Mouse (Mus musculus): ENCODE data around the gene Gm13030. TPM values are rescaled to one million over a fixed set of nuclear protein-coding genes. Genes with fewer than 3 reads are reported as not detected.
A peak's percentile ranks its signal among the peaks of the same experiment; 100 is the strongest.
"Not testable (repeated sequence)": the region's sequence is repeated elsewhere in the genome, so short reads cannot be mapped to it uniquely, and the experiment has no call there.

Gm13030 gene
- polyA plus RNA-seq, 1 experiment, result not detected

DNA sequence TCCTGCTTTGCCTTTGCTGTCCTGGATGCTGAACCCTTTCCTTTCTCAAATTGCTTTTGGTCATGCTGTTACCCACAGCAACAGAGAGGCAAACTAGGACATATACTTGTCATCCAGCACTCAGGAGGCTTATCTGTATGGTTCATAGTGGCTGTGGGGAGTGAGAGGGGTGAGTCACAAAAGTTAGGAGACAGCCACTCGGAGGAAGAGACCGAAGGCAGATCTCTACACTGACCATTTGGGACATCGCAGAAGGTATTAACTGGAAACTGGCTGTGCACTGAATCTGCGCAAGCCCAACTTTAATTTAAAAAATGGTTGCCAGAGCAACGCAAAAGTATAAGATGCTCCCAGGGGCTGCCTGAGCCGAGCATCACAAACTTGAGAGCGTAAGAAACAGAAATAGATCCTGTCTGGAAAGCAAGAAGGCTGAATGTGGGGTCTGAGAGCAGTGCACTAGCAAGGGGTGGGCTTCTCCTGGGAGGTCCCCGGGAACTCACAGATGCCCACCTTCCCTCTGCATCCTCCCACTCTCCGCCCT lies 18.6 kb downstream of the Gm13030 start:
- Histone ChIP-seq H3K27ac (ENCODE audit: insufficient read depth, low read length) (peak overlapping the region; percentile 50), H3K4me1 (ENCODE audit: control insufficient read depth, insufficient read depth, low read length) (peaks cover 8% of the 10 kb centered on the region), H3K4me3 (ENCODE audit: insufficient read depth, low read length) (no peak overlapping the region)
- TF ChIP-seq POLR2A (IDR thresholded peaks at IDR 0.05; ENCODE audit: extremely low read depth, insufficient read depth, low read length) (no peak), CTCF (IDR thresholded peaks at IDR 0.05; ENCODE audit: extremely low read depth, insufficient read depth, low read length) (no peak)

GRCm38 (mm10) chr4:138852961-138853360 lies 20.8 kb downstream of the Gm13030 start:
- peaks cover 8% of the 10 kb centered on the region for H3K4me1 ChIP-seq (ENCODE audit: control insufficient read depth, insufficient read depth, low read length)
- peak overlapping the region; percentile 85; the same call in 1 of the 2 replicates for H3K27ac ChIP-seq (ENCODE audit: insufficient read depth, low read length)
- H3K4me3 ChIP-seq (ENCODE audit: insufficient read depth, low read length), result no peak overlapping the region
- no peak for TF ChIP-seq POLR2A (IDR thresholded peaks at IDR 0.05; ENCODE audit: extremely low read depth, insufficient read depth, low read length)
- no peak for TF ChIP-seq CTCF (IDR thresholded peaks at IDR 0.05; ENCODE audit: extremely low read depth, insufficient read depth, low read length)

- peaks cover 8% of the 10 kb centered on the region for H3K4me1 ChIP-seq (ENCODE audit: control insufficient read depth, insufficient read depth, low read length)
- TF ChIP-seq CTCF (IDR thresholded peaks at IDR 0.05; ENCODE audit: extremely low read depth, insufficient read depth, low read length), result peak; percentile 99
- TF ChIP-seq POLR2A (IDR thresholded peaks at IDR 0.05; ENCODE audit: extremely low read depth, insufficient read depth, low read length), result no peak
- no peak overlapping the region for H3K27ac ChIP-seq (ENCODE audit: insufficient read depth, low read length)
- H3K4me3 ChIP-seq (ENCODE audit: insufficient read depth, low read length), result no peak overlapping the region
Observed at GRCm38 (mm10) chr4:138851463-138851862, 22.3 kb downstream of the Gm13030 start.

- Histone ChIP-seq H3K4me3 (ENCODE audit: insufficient read depth, low read length) (no peak overlapping the region), H3K27ac (ENCODE audit: insufficient read depth, low read length) (0 out of 2 replicates have a peak overlapping the region, but pooled peaks have one; percentile 14), H3K4me1 (ENCODE audit: control insufficient read depth, insufficient read depth, low read length) (0 out of 2 replicates have a peak, but pooled peaks cover 2% of the 10 kb centered on the region)
- TF ChIP-seq CTCF (IDR thresholded peaks at IDR 0.05; ENCODE audit: extremely low read depth, insufficient read depth, low read length) (no peak), POLR2A (IDR thresholded peaks at IDR 0.05; ENCODE audit: extremely low read depth, insufficient read depth, low read length) (no peak)
Observed at GRCm38 (mm10) chr4:138841386-138841785, 32.4 kb downstream of the Gm13030 start.

DNA sequence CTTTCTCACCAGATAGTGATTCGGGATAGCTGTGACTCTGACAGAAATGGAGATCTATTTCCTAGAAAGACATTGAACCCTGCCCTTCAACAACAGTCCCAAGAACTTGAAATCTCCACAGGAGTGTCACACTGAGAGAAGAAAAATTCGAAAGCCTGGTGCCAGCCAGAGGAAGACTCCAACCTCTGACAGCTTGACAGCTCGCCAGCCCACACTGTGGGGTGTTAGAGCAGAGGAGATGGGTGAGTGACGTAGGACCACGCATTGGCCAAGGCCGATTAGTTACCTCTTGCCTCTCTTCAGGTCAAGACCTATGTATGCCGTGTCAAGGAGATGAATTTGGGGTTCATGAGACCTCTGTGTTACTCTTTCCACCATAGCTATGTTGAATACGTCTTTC lies 33.0 kb downstream of the Gm13030 start:
- Histone ChIP-seq H3K4me3 (ENCODE audit: insufficient read depth, low read length) (no peak overlapping the region), H3K4me1 (ENCODE audit: control insufficient read depth, insufficient read depth, low read length) (0 out of 2 replicates have a peak, but pooled peaks cover 2% of the 10 kb centered on the region), H3K27ac (ENCODE audit: insufficient read depth, low read length) (no peak overlapping the region)
- no peak for TF ChIP-seq CTCF (IDR thresholded peaks at IDR 0.05; ENCODE audit: extremely low read depth, insufficient read depth, low read length)
- no peak for TF ChIP-seq POLR2A (IDR thresholded peaks at IDR 0.05; ENCODE audit: extremely low read depth, insufficient read depth, low read length)

GRCm38 (mm10) chr4:138839806-138840205 lies 34.0 kb downstream of the Gm13030 start:
- 0 out of 2 replicates have a peak, but pooled peaks cover 2% of the 10 kb centered on the region for H3K4me1 ChIP-seq (ENCODE audit: control insufficient read depth, insufficient read depth, low read length)
- H3K27ac ChIP-seq (ENCODE audit: insufficient read depth, low read length), result no peak overlapping the region
- no peak for TF ChIP-seq CTCF (IDR thresholded peaks at IDR 0.05; ENCODE audit: extremely low read depth, insufficient read depth, low read length)
- TF ChIP-seq POLR2A (IDR thresholded peaks at IDR 0.05; ENCODE audit: extremely low read depth, insufficient read depth, low read length), result no peak
- no peak overlapping the region for H3K4me3 ChIP-seq (ENCODE audit: insufficient read depth, low read length)

- H3K4me1 ChIP-seq (ENCODE audit: control insufficient read depth, insufficient read depth, low read length), result no peaks in the 10 kb centered on the region
- no peak overlapping the region for H3K4me3 ChIP-seq (ENCODE audit: insufficient read depth, low read length)
- H3K27ac ChIP-seq (ENCODE audit: insufficient read depth, low read length), result no peak overlapping the region
- TF ChIP-seq CTCF (IDR thresholded peaks at IDR 0.05; ENCODE audit: extremely low read depth, insufficient read depth, low read length), result no peak
- no peak for TF ChIP-seq POLR2A (IDR thresholded peaks at IDR 0.05; ENCODE audit: extremely low read depth, insufficient read depth, low read length)
Observed at GRCm38 (mm10) chr4:138827147-138827546, 46.6 kb downstream of the Gm13030 start.

- H3K27ac ChIP-seq (ENCODE audit: insufficient read depth, low read length), result no peak overlapping the region
- no peak for TF ChIP-seq CTCF (IDR thresholded peaks at IDR 0.05; ENCODE audit: extremely low read depth, insufficient read depth, low read length)
- TF ChIP-seq POLR2A (IDR thresholded peaks at IDR 0.05; ENCODE audit: extremely low read depth, insufficient read depth, low read length), result no peak
- H3K4me3 ChIP-seq (ENCODE audit: insufficient read depth, low read length), result no peak overlapping the region
- H3K4me1 ChIP-seq (ENCODE audit: control insufficient read depth, insufficient read depth, low read length), result no peaks in the 10 kb centered on the region
Observed at GRCm38 (mm10) chr4:138825751-138826567, 47.8 kb downstream of the Gm13030 start.

- Histone ChIP-seq H3K27ac (ENCODE audit: insufficient read depth, low read length) (no peak overlapping the region), H3K4me1 (ENCODE audit: control insufficient read depth, insufficient read depth, low read length) (no peaks in the 10 kb centered on the region), H3K4me3 (ENCODE audit: insufficient read depth, low read length) (no peak overlapping the region)
- TF ChIP-seq CTCF (IDR thresholded peaks at IDR 0.05; ENCODE audit: extremely low read depth, insufficient read depth, low read length) (0 out of 2 replicates have a peak, but pooled peaks have one; percentile 25), POLR2A (IDR thresholded peaks at IDR 0.05; ENCODE audit: extremely low read depth, insufficient read depth, low read length) (no peak)
Observed at GRCm38 (mm10) chr4:138824660-138825059, 49.1 kb downstream of the Gm13030 start.

GRCm38 (mm10) chr4:138824161-138824560 lies 49.6 kb downstream of the Gm13030 start:
- H3K4me3 ChIP-seq (ENCODE audit: insufficient read depth, low read length); H3K27ac ChIP-seq (ENCODE audit: insufficient read depth, low read length); H3K4me1 ChIP-seq (ENCODE audit: control insufficient read depth, insufficient read depth, low read length): not testable (repeated sequence)

Measured in cortical plate, adult 2 months (tissue).